Mouse (Mus musculus) erythroblast, embryonic 14.5 days (primary cell): ENCODE results near the gene Pwwp2b.

Experiments used
- GATA1 ChIP-seq: IDR thresholded peaks from 2 replicates; pipeline ENCODE4 v1.6.1; 2012; ENCODE audit warnings: low read length, inconsistent platforms, mixed read lengths
- TAL1 ChIP-seq: IDR thresholded peaks from 3 replicates; pipeline ENCODE4 v1.6.1; 2012; ENCODE audit warnings: low read length, inconsistent platforms, mixed read lengths

GRCm38 (mm10) chr7:139254626-139255025, 6.3 kb downstream of the Pwwp2b start:
- TF ChIP-seq TAL1 (no peak), GATA1 (no peak)
